Mouse (Mus musculus) limb, embryonic 11.5 days (tissue): Measurements from ENCODE around the gene Unc79. TPM values are rescaled to one million over a fixed set of nuclear protein-coding genes. Genes with fewer than 3 reads are reported as not detected.

ENCODE experiments used
- ATAC-seq: fragments of 200-750 bp; cut with Nextera tagmentation; 2 replicates; pipeline ENCODE4 v1.8.0; 2017; ENCODE audit warnings: low read depth; ENCODE audit not compliant: insufficient number of reproducible peaks, low FRiP score, low TSS enrichment
- DNase-seq: peaks from one replicate; pipeline ENCODE4 v3.0.0-alpha.2; 2015; ENCODE audit warnings: low spot score
- H3K27ac ChIP-seq: fragments of 300-500 bp; sonication (generic); replicated peaks from 2 replicates; pipeline ENCODE4 v1.5.1; 2014; ENCODE audit warnings: low read depth, mild to moderate bottlenecking, low read length
- H3K27me3 ChIP-seq: fragments of 300-500 bp; sonication (generic); 2 replicates; pipeline ENCODE4 v1.6.1; 2014; ENCODE audit warnings: mild to moderate bottlenecking, low read length, mixed read lengths; ENCODE audit not compliant: control insufficient read depth, insufficient read depth
- H3K36me3 ChIP-seq: fragments of 300-500 bp; sonication (generic); 2 replicates; pipeline ENCODE4 v1.6.1; 2014; ENCODE audit warnings: mild to moderate bottlenecking, low read length, moderate library complexity, mixed read lengths; ENCODE audit not compliant: control insufficient read depth, insufficient read depth
- H3K4me1 ChIP-seq: fragments of 300-500 bp; sonication (generic); 2 replicates; pipeline ENCODE4 v1.6.1; 2014; ENCODE audit warnings: low read length, mixed read lengths; ENCODE audit not compliant: control insufficient read depth, insufficient read depth
- H3K4me2 ChIP-seq: fragments of 300-500 bp; sonication (generic); 2 replicates; pipeline ENCODE4 v1.6.1; 2014; ENCODE audit warnings: low read depth, mild to moderate bottlenecking, moderate library complexity; ENCODE audit not compliant: severe bottlenecking
- H3K4me3 ChIP-seq: fragments of 300-500 bp; sonication (generic); 2 replicates; pipeline ENCODE4 v1.5.1; 2014; ENCODE audit warnings: low read depth, low read length
- H3K9ac ChIP-seq: fragments of 300-500 bp; sonication (generic); 2 replicates; pipeline ENCODE4 v1.6.1; 2014; ENCODE audit warnings: mild to moderate bottlenecking, low read length
- H3K9me3 ChIP-seq: fragments of 300-500 bp; sonication (generic); 2 replicates; pipeline ENCODE4 v1.6.1; 2016; ENCODE audit warnings: low read length; ENCODE audit not compliant: control insufficient read depth
- WGBS: fragments of 180-500 bp; shearing (Covaris S2); extraction: QIAGEN DNeasy Blood & Tissue Kit; methylation state at CpG from one replicate; pipeline ENCODE4 v1.1.7; 2014; 5-methylcytosine and 5-hydroxymethylcytosine counted together
- polyA plus RNA-seq: library from polyadenylated mRNA; unstranded; fragments of >200 nt; fragmentation: Nextera tagmentation; extraction: Ambion mirVana; gene quantifications from 2 replicates; pipeline ENCODE4 v1.2.1, GENCODE M21; 2014

Gene Unc79
- polyA plus RNA-seq, 1 experiment from 2014 or later, result 0.16 TPM

- DNase-seq (no peak), ATAC-seq (no peak)
- H3K4me3 ChIP-seq, result no peak overlapping the region
- H3K4me2 ChIP-seq, result no peak overlapping the region
- no peak overlapping the region for H3K9ac ChIP-seq
- H3K36me3 ChIP-seq, result no peaks in the 10 kb centered on the region
- H3K27ac ChIP-seq, result no peak overlapping the region
- no peaks in the 10 kb centered on the region for H3K4me1 ChIP-seq
- WGBS, result 63% methylated on average over 12 of the region's 12 CpGs
- H3K9me3 ChIP-seq, result no peaks in the 10 kb centered on the region
- no peaks in the 10 kb centered on the region for H3K27me3 ChIP-seq
These were observed 220.2 kb downstream of the Unc79 start for GRCm38 (mm10) chr12:103168892-103169291.

DNA sequence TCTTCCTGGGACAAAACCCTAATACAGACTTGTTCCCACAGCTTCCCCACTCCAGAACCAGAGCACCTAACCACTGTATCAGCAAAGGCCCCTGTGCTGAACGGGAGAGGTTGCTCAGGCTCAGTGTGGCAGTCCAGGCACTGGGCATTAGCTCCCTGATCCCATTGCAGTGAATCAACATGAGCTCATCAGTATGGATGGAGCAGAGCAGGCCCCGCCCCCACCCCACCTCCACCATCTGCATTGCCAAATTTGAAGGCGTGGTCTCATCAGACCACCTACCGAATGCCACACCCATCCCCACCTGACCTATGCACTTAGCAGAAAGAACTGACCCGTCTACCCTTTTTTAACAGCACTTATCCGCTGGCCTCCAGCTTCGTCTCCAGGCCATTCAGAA, 234.4 kb downstream of the Unc79 start:
- H3K9me3 ChIP-seq, result no peaks in the 10 kb centered on the region
- no peak overlapping the region for H3K9ac ChIP-seq
- no peaks in the 10 kb centered on the region for H3K4me1 ChIP-seq
- H3K27ac ChIP-seq, result no peak overlapping the region
- no peak overlapping the region for H3K4me2 ChIP-seq
- 4% methylated on average over 7 of the region's 7 CpGs for WGBS
- ATAC-seq, result no peak
- H3K36me3 ChIP-seq, result no peaks in the 10 kb centered on the region
- no peak for DNase-seq
- no peak overlapping the region for H3K4me3 ChIP-seq
- H3K27me3 ChIP-seq, result no peaks in the 10 kb centered on the region

DNA sequence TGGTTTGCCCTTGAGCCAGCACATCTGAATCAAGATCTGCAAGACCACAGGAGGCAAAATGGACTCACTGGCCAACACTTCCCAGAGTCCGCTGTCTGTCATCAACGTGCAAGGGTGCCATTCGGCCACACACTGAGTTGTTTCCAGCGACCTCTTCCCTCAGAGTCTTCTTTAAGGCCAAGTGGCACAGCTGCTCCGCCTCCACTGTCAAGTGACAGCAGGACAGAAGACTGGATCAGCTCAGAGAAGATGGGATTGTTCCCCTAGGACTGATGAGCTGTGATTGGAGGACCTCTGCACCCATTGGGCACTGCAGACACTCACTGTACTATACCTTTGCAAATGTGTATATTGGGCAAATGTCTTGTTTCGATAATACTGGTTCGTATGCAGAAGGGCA, 238.4 kb downstream of the Unc79 start:
- no peak for DNase-seq
- no peaks in the 10 kb centered on the region for H3K36me3 ChIP-seq

GRCm38 (mm10) chr12:103188223-103188622, 239.6 kb downstream of the Unc79 start:
- no peak overlapping the region for H3K4me3 ChIP-seq
- ATAC-seq (no peak), DNase-seq (no peak)
- no peak overlapping the region for H3K9ac ChIP-seq
- no peak overlapping the region for H3K4me2 ChIP-seq
- H3K4me1 ChIP-seq, result 0 out of 2 replicates have a peak, but pooled peaks cover 3% of the 10 kb centered on the region
- H3K36me3 ChIP-seq, result no peaks in the 10 kb centered on the region
- no peaks in the 10 kb centered on the region for H3K9me3 ChIP-seq
- H3K27me3 ChIP-seq, result no peaks in the 10 kb centered on the region
- WGBS, result 60% methylated on average over 8 of the region's 8 CpGs
- no peak overlapping the region for H3K27ac ChIP-seq

More for the DNA sequence above, 238.4 kb downstream of the Unc79 start:
- WGBS, result 79% methylated on average over 7 of the region's 7 CpGs
- no peak overlapping the region for H3K4me3 ChIP-seq
- H3K27me3 ChIP-seq, result no peaks in the 10 kb centered on the region
- H3K4me2 ChIP-seq, result no peak overlapping the region
- H3K9ac ChIP-seq, result no peak overlapping the region
- no peak overlapping the region for H3K27ac ChIP-seq
- 0 out of 2 replicates have a peak, but pooled peaks cover 3% of the 10 kb centered on the region for H3K4me1 ChIP-seq
- ATAC-seq, result no peak
- no peaks in the 10 kb centered on the region for H3K9me3 ChIP-seq

DNA sequence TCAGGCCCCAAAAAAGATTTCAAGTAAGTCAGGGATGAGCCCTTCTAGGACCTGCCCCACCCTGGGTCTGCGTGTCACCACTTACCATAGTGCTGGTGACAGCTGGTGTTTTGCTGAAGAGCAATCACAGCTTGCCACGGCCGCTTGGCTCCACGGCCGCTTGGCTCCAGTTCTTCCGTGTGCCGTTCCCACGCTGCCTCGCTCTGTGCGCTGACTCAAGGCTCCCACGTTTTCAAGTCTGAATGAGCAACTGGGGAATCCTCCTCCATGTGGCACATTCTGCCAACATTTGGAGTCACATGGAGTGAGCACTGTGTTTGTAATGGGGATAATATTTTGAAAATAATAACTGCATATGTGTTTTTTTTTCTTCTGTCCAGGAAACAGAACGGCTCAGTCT, 241.1 kb downstream of the Unc79 start:
- Histone ChIP-seq H3K4me3 (no peak overlapping the region), H3K27ac (no peak overlapping the region), H3K27me3 (no peaks in the 10 kb centered on the region), H3K9ac (no peak overlapping the region), H3K36me3 (no peaks in the 10 kb centered on the region), H3K9me3 (no peaks in the 10 kb centered on the region), H3K4me1 (0 out of 2 replicates have a peak, but pooled peaks cover 3% of the 10 kb centered on the region), H3K4me2 (no peak overlapping the region)
- WGBS, result 82% methylated on average over 12 of the region's 12 CpGs
- DNase-seq (no peak), ATAC-seq (no peak)

DNA sequence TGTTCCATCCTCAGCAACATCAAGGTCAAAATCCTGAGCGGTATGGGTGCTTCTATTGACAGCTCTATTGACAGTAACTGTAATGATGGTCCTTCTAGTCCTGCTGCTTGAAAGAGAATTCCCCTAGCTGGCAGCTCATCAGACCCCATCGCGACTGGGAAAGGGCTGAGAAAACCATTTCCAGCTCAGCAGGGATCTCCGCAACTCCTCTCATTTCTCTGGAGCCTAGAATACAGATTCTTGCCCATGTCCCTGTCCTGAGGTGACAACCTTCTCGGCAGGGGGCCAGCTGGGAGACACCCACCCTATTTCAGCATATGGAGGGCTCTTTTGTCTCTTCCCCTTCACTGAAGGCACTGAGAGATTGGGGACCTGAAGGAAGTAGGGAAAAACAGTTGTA, 244.3 kb downstream of the Unc79 start:
- no peak for DNase-seq
- H3K36me3 ChIP-seq, result no peaks in the 10 kb centered on the region
- 52% methylated on average over 5 of the region's 5 CpGs for WGBS
- H3K27me3 ChIP-seq, result no peaks in the 10 kb centered on the region
- 0 out of 2 replicates have a peak, but pooled peaks cover 3% of the 10 kb centered on the region for H3K4me1 ChIP-seq
- no peaks in the 10 kb centered on the region for H3K9me3 ChIP-seq
- ATAC-seq, result no peak
- no peak overlapping the region for H3K4me2 ChIP-seq
- H3K27ac ChIP-seq, result no peak overlapping the region
- no peak overlapping the region for H3K9ac ChIP-seq
- no peak overlapping the region for H3K4me3 ChIP-seq

- no peak overlapping the region for H3K9ac ChIP-seq
- H3K4me1 ChIP-seq, result peaks cover 7% of the 10 kb centered on the region; the same call in 1 of the 2 replicates
- H3K4me2 ChIP-seq, result no peak overlapping the region
- no peaks in the 10 kb centered on the region for H3K9me3 ChIP-seq
- ATAC-seq (no peak; the same call in 1 of the 2 replicates), DNase-seq (no peak)
- H3K4me3 ChIP-seq, result no peak overlapping the region
- H3K27me3 ChIP-seq, result no peaks in the 10 kb centered on the region
- H3K27ac ChIP-seq, result no peak overlapping the region
- WGBS, result 22% methylated on average over 11 of the region's 11 CpGs
- no peaks in the 10 kb centered on the region for H3K36me3 ChIP-seq
These were observed 254.2 kb downstream of the Unc79 start for GRCm38 (mm10) chr12:103202592-103203544.

DNA sequence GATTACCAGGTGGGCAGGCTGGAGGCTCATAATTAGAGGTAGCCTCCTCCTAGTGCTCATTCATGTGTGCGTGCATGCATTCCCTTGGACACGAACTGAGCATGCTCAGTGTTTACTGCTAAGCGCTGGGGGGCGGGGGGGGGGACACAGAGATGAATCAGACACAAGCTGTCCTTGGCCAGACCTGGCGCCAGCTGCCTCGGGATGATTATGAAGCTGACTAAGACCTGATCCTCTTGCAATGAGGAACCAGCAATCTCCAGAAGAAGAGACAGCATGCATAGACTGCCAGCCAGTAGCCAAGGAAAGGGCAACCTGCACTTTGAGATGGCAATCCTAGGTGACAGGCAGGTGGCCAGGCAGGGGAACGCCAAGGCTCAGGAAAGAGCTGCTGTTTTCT, 256.9 kb downstream of the Unc79 start:
- DNase-seq (no peak), ATAC-seq (no peak)
- H3K4me1 ChIP-seq, result peaks cover 7% of the 10 kb centered on the region; the same call in 1 of the 2 replicates
- 80% methylated on average over 7 of the region's 7 CpGs for WGBS
- no peak overlapping the region for H3K9ac ChIP-seq
- H3K27ac ChIP-seq, result no peak overlapping the region
- no peak overlapping the region for H3K4me3 ChIP-seq
- no peaks in the 10 kb centered on the region for H3K27me3 ChIP-seq
- H3K36me3 ChIP-seq, result no peaks in the 10 kb centered on the region
- no peaks in the 10 kb centered on the region for H3K9me3 ChIP-seq
- no peak overlapping the region for H3K4me2 ChIP-seq
